Mouse (Mus musculus) induced T-regulatory cell, adult 2 months (primary cell): ENCODE measurements around the gene Hpse.
A peak's percentile ranks its signal among the peaks of the same experiment; 100 is the strongest.

Experiments
- DNase-seq: peaks from one replicate; pipeline ENCODE4 v3.0.0-alpha.2; 2012; ENCODE audit warnings: low read depth

The Hpse gene

DNA sequence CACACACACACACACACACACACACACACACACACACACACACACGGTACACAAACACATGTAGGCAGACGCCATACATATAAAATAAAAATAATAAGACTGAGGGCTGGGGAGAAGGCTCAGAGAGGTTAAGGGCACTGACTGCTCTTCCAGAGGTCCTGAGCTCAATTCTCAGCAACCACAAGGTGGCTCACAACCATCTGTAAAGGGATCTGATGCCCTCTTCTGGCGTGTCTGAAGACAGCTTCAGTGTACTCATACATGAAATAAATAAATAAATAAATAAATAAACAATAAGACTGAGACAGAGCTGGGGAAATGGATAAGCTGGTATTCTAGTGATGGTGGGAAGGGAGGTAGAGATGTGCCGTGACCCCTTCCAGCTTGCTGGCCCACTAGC is 33.9 kb downstream of the Hpse start:
- DNase-seq = no peak

GRCm38 (mm10) chr5:100680542-100680933 is 39.0 kb downstream of the Hpse start:
- DNase-seq = no peak

- DNase-seq = no peak
Observed at GRCm38 (mm10) chr5:100679911-100680541, 39.5 kb downstream of the Hpse start.

- peak; percentile 85 for DNase-seq
Observed at GRCm38 (mm10) chr5:100674711-100675376, 44.7 kb downstream of the Hpse start, which contains the start of gene Coq2. Gene Coq2 (minus strand): TSS chr5:100675140.

- peak; percentile 86 for DNase-seq
Observed at GRCm38 (mm10) chr5:100673745-100674486, 45.6 kb downstream of the Hpse start.

GRCm38 (mm10) chr5:100672403-100672802 is 47.1 kb downstream of the Hpse start:
- no peak for DNase-seq

DNA sequence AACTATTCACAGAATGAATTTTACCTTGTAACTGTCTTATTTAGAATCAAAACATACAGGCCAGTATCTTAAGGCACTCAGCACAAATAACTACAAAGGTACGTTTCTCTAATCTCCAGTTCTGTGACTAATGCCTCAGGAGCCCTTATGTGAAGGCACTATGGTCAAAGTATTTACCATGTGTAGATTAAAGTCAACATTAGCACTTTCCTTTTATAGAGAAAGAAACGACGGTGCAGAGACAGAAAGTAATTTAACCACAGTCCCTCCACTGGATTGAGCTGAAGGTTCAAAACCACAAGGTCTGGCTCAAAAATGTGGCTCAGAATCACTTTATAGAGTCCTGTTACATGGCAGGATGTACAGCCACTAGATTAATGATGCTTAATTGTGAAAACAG is 47.6 kb downstream of the Hpse start:
- DNase-seq = peak; percentile 22

GRCm38 (mm10) chr5:100671398-100671797 is 48.1 kb downstream of the Hpse start:
- peak; percentile 64 for DNase-seq

DNA sequence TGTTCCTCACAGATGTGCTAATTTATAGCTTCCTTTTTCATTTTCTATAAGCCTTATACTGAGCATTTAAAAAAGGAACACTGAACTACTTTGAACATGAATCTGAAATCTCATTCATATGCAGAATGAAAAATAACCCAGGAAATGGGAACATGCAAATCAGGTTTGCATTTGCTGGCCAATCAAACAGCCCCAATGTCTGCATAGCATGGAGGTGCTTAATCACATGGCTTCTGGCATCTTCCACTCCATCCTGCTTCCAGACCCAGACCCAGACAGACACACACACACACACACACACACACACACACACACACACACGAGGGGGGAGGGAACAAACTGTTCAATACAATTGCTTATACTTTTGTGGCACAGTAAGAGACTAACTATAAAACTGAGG is 52.6 kb downstream of the Hpse start:
- no peak for DNase-seq

- peak; percentile 84 for DNase-seq
Observed at GRCm38 (mm10) chr5:100663854-100664253, 55.7 kb downstream of the Hpse start.

- no peak for DNase-seq
Observed at GRCm38 (mm10) chr5:100663011-100663410, 56.5 kb downstream of the Hpse start.

GRCm38 (mm10) chr5:100658460-100658859 is 61.1 kb downstream of the Hpse start:
- DNase-seq = no peak

- peak; percentile 9 for DNase-seq
Observed at GRCm38 (mm10) chr5:100656352-100656751, 63.2 kb downstream of the Hpse start.

DNA sequence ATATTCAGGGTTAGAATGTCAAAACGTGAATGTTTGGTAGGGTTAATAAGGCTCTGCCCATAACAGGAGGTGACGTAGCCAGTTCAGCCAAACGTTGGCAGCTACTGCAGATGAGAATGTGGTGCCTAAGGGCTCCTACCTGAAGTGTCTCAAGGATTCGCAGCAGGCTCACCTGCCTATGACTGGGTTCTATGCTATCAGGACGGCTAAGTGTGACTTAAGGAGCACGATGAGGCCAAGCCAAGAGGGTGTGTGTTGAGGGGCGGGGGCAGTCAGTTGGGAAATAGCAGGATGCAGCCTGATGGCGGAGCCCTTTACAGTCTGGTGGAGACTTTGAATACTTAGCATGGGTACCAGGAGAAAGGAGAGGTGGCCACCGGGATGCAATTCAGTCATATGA is 67.2 kb downstream of the Hpse start:
- DNase-seq = no peak

DNA sequence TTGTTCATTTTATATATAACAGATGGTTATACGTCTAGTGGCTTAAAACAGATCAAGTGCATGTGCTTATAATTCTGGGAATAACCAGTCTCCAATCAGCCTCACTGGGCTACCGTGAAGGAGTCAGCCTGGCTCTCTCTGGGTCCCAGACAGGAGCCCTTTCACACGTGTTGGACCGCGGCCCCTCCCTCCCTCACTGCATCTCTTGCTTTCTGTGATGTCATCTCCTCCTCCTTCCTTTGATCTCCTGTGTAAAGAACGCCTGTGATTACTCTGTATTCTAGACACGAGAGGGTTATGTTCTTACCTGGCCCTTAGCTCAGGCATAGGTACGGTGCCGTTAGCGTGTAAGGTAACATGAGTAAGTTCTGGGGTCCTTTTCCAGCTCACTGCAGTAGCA is 68.0 kb downstream of the Hpse start:
- peak; percentile 74 for DNase-seq

- DNase-seq = no peak
Observed at GRCm38 (mm10) chr5:100650969-100651368, 68.5 kb downstream of the Hpse start.

- no peak for DNase-seq
Observed at GRCm38 (mm10) chr5:100648546-100648945, 71.0 kb downstream of the Hpse start.

DNA sequence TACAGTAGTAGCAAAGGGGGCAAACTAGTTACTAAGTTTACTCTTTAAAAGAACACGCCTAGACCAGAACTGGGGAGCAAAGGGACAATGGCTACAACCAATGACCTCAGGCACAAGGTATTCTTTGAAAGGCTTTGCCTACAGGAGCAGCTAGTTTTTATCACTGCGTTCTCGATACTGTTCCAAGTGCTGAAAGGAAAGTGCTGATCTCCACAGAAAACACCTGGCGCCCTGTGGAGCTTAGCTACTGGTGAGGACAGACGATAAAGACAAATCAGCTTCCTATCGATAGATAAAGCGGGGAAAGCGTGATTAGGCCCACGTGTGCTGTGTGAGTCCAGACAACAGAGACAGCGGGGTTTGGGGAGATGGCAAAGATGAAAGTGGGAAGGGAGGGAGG is 71.5 kb downstream of the Hpse start:
- DNase-seq = peak; percentile 53

GRCm38 (mm10) chr5:100646558-100646957 is 73.0 kb downstream of the Hpse start:
- no peak for DNase-seq

GRCm38 (mm10) chr5:100643991-100644535 is 75.5 kb downstream of the Hpse start:
- DNase-seq = peak; percentile 75

DNA sequence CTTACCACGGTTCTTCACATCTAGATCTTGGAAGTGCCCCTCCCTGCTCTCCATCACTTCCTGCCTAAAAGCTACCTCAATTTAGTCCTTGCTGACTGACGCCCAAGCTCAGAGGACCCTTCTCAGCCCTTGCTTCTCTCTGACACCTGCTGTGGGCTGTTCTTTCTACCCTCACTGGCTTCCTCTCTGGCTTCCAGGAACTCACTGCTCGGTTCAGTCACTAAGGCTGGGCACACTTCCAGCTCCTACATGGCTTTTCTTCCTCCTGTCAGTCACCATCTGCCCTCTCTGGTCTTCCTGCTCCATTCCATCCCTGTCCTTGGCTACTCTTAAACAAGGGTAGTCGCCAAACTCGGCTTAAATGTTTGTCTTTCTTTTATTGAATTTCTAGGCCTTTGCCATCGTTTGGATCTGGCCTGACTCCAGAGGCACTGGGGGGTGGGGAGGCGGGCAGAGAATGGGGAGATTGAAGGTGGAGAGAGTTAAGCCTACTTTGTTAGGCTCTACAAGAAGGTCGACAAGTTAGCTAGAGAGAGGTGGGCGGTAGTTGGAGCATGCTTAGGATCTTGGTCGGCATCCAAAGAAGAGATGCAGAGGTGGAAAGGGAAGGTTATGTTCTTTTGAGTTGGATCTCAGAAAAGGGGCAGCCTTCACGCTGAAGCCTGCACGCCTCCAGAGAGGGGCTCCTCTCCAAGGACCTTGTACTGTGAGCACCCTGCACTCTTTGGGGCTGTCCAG is 76.1 kb downstream of the Hpse start:
- DNase-seq = peak; percentile 72

- peak; percentile 45 for DNase-seq
Observed at GRCm38 (mm10) chr5:100642316-100642715, 77.2 kb downstream of the Hpse start.
